Mouse (Mus musculus): ENCODE results near the gene Paqr7.

DNA sequence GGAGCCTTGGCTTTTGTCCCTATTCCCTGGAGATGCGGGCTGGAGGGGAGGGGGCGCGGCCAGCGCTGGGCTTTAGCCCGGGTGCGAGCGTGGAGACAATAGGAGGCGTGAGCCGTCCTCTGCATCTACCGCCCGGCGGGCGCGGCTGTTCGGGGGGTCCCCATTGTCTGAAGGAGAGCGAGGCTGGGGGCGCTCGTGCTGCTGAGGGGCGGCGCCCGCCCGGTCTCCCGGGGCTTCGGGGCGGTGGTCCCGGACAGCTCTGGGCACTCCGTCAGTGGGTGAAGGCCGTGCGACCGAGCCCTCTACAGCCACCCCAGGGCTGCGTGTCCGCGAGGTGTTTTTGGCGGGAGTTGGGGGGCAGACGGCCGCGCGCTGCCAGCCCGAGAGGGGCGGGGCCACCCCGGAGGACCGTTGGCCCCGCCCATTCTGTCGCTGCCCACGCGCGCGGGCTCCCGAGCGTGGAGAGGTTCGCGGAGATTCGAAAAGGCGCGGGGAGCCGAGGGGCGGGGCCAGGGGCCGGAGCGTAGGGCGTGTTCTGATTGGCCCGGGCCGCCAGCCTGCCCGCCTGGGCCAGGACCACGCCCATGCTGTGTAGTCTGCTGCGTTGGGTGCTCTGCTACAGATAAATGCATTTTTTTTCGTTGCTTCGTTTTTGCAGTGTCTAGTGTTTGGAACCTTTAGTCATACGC, 27.8 kb upstream of the Paqr7 start:
- TF ChIP-seq TAL1 (IDR thresholded peaks at IDR 0.05; ENCODE audit: low read length) (no peak), GATA1 (IDR thresholded peaks at IDR 0.05; ENCODE audit: low read length) (no peak)

All from erythroblast, embryonic 14.5 days (primary cell).